Mouse (Mus musculus) kidney, embryonic 14.5 days (tissue): ENCODE measurements around the gene Eif3b. TPM values are rescaled to one million over a fixed set of nuclear protein-coding genes. Genes with fewer than 3 reads are reported as not detected.

Experiments used
- ATAC-seq: fragments of 200-750 bp; cut with Nextera tagmentation; 2 replicates; pipeline ENCODE4 v1.8.0; 2017; ENCODE audit warnings: moderate number of reproducible peaks, mild to moderate bottlenecking, moderate TSS enrichment, moderate library complexity; ENCODE audit not compliant: low FRiP score, low TSS enrichment
- H3K27ac ChIP-seq: fragments of 300-500 bp; sonication (generic); 2 replicates; pipeline ENCODE4 v1.5.1; 2014; ENCODE audit warnings: low read depth, mild to moderate bottlenecking, low read length, moderate library complexity, mixed read lengths
- H3K27me3 ChIP-seq: fragments of 300-500 bp; sonication (generic); 2 replicates; pipeline ENCODE4 v1.6.1; 2014; ENCODE audit warnings: mild to moderate bottlenecking, low read length; ENCODE audit not compliant: control insufficient read depth, insufficient read depth
- H3K36me3 ChIP-seq: fragments of 300-500 bp; sonication (generic); 2 replicates; pipeline ENCODE4 v1.6.1; 2014; ENCODE audit warnings: low read length, mixed read lengths; ENCODE audit not compliant: control insufficient read depth, insufficient read depth
- H3K4me1 ChIP-seq: fragments of 300-500 bp; sonication (generic); 2 replicates; pipeline ENCODE4 v1.6.1; 2014; ENCODE audit warnings: low read length, mixed read lengths; ENCODE audit not compliant: control insufficient read depth, insufficient read depth
- H3K4me2 ChIP-seq: fragments of 300-500 bp; sonication (generic); replicated peaks from 2 replicates; pipeline ENCODE4 v1.6.1; 2014; ENCODE audit warnings: low read depth, mild to moderate bottlenecking, low read length
- H3K4me3 ChIP-seq: fragments of 300-500 bp; sonication (generic); 2 replicates; pipeline ENCODE4 v1.5.1; 2014; ENCODE audit warnings: mild to moderate bottlenecking, low read length
- H3K9ac ChIP-seq: fragments of 300-500 bp; sonication (generic); 2 replicates; pipeline ENCODE4 v1.6.1; 2014; ENCODE audit warnings: low read depth, mild to moderate bottlenecking, low read length, moderate library complexity
- H3K9me3 ChIP-seq: fragments of 300-500 bp; sonication (generic); 2 replicates; pipeline ENCODE4 v1.6.1; 2016; ENCODE audit warnings: low read length; ENCODE audit not compliant: control insufficient read depth
- WGBS: fragments of 180-500 bp; shearing (Covaris S2); extraction: QIAGEN DNeasy Blood & Tissue Kit; methylation state at CpG from one replicate; pipeline ENCODE4 v1.1.7; 2014; 5-methylcytosine and 5-hydroxymethylcytosine counted together
- polyA plus RNA-seq: library from polyadenylated mRNA; unstranded; fragments of >200 nt; fragmentation: Nextera tagmentation; extraction: Ambion mirVana; gene quantifications from 2 replicates; pipeline ENCODE4 v1.2.1, GENCODE M21; 2014

Gene Eif3b
- polyA plus RNA-seq = 139 and 188 TPM in 2 replicates

DNA sequence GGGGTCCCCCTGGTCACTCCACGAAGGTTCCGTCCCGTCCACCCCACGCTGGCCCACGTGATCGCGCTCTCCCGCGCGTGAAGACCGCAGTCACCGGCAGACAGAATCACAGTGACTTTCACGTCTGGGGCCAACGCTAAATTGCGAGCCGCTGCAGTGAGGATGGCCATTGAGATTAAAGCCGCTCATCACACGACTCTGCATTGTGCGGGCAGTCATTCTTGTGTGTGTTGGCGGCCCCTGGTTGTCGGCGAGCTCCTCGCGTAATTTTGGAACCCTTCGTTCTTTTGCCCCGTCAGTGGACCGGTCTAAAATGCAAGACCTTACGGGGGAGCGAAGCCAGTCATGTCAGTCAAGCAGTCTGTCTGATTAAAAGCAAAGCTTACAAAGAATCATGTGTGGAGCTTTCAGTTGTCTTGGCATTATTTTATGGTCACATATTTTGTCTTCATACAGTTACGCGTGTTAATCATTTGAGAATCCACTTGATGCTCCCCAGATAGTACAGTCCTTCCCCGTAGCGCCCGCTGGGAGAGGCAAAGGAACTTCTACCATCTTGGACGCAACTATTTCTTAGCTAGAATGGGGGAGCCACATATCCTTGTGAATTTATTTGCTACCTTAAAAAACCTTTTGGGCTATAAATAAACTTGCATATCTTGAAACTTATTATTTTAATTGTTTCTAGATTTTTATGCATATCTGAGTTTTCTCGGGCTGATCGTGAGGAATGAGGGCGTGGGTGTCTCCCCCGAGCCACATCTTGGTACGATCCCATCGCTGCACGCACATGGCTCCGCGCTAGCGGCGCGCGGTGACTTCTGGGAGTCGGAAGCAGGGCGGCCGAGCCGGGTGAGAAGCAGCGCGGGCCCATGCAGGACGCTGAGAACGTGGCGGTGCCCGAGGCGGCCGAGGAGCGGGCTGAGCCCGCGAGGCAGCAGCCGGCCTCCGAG, at the start of gene Eif3b:
Gene Eif3b, plus strand, starts transcription at position 840 of the 953 bp plus-strand sequence.
- Histone ChIP-seq H3K36me3 (peaks cover 6% of the 10 kb centered on the region; the same call in 1 of the 2 replicates), H3K27ac (peak within 1 kb of the TSS; percentile 85), H3K4me1 (peaks cover 8% of the 10 kb centered on the region), H3K9ac (peak within 1 kb of the TSS; percentile 97), H3K9me3 (no peaks in the 10 kb centered on the region), H3K4me3 (peak within 1 kb of the TSS; percentile 97), H3K4me2 (peak within 1 kb of the TSS; percentile 83), H3K27me3 (no peaks in the 10 kb centered on the region)
- ATAC-seq = peak; percentile 92
- WGBS = under 1% methylated on average over 62 of the region's 65 CpGs

DNA sequence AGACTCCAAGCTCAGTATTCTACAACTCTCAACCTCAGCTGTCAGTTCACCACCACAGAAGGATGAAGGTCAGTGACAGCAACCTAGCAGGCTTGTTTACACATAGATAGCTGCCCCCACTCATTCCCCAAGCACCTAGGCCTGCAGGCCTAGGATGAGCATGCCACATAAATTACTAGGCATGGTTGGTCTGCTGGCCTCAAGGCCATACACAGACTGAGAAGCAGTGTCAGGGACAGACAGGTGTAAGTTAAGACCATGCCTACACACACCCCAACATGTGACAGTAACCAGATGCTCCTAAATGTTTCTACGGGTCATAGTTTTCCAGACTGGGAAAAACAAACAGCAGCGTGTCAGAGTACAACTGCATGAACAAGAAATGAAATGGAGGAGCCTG, 49.7 kb upstream of the Eif3b start:
- no peaks in the 10 kb centered on the region for H3K9me3 ChIP-seq
- H3K27me3 ChIP-seq = no peaks in the 10 kb centered on the region
- no peaks in the 10 kb centered on the region for H3K36me3 ChIP-seq
- no peak overlapping the region for H3K4me2 ChIP-seq
- H3K9ac ChIP-seq = no peak overlapping the region
- 48% methylated on average over 2 of the region's 2 CpGs for WGBS
- H3K4me3 ChIP-seq = no peak overlapping the region
- peaks cover 17% of the 10 kb centered on the region; the same call in 1 of the 2 replicates for H3K4me1 ChIP-seq
- ATAC-seq = peak; percentile 59
- H3K27ac ChIP-seq = peak overlapping the region; percentile 32; the same call in 1 of the 2 replicates

DNA sequence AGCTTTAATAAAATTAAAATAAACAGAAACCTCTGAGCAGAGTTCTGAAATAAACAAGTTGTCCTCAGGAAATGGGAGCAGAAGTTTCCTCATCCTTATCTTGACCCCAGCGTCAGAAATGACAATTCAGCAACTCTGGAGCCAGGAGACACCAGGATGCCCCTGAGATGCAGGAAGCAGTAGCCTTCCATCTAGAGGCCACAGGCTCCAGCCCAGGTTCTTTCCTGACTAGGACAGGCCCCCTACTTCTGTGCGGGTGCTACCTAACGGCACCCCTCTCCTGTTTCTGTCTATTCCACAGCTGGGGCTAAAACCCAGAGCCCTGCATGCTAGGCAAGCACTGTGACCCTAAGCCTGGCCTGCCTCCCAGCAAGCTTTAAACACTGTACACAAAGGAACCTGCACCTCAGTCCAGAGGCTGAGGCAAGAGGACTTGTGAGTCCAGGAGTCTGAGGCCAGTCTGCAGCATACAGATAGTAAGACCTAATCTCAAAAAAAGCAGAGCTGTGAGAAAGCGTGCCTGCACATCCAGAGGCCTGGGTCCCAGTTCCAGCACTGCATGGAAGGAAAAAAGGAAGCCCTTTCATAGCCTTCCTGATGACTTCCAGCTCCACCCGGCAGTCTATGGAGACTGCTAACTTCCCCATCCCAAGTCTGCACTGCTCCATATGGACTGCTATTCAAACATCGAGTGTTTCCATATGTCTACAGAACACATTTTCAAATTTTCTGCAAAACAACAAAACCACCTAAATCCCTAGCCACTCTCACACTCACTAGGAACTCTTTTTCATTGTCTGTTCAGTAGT, 48.5 kb upstream of the Eif3b start:
- Histone ChIP-seq H3K4me1 (peaks cover 17% of the 10 kb centered on the region; the same call in 1 of the 2 replicates), H3K27me3 (no peaks in the 10 kb centered on the region), H3K4me2 (no peak overlapping the region), H3K9me3 (no peaks in the 10 kb centered on the region), H3K27ac (no peak overlapping the region), H3K4me3 (no peak overlapping the region), H3K9ac (no peak overlapping the region), H3K36me3 (no peaks in the 10 kb centered on the region)
- ATAC-seq = no peak
- 70% methylated on average over 6 of the region's 6 CpGs for WGBS

DNA sequence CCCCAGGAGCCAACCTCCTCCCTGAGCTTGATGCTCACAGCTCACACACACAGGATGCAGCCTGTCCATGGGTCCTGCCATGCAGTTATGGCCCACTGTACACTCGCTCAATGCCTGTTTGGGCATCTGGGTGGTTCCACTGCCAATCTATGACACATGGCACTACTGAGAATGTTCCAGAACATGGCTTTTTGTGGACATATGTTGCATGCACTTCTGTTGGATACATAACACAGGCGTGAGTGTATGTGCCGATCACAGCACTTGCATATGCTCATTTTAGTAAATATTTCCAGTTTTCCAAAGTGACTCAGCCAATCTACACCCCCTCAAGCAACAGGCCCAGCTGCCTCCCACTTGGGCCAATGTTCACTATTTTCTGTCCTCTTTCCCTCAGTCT, 47.5 kb upstream of the Eif3b start:
- H3K27me3 ChIP-seq = no peaks in the 10 kb centered on the region
- H3K4me2 ChIP-seq = no peak overlapping the region
- no peak for ATAC-seq
- 93% methylated on average over 3 of the region's 3 CpGs for WGBS
- no peak overlapping the region for H3K4me3 ChIP-seq
- H3K36me3 ChIP-seq = no peaks in the 10 kb centered on the region
- H3K27ac ChIP-seq = no peak overlapping the region
- H3K9ac ChIP-seq = no peak overlapping the region
- peaks cover 17% of the 10 kb centered on the region; the same call in 1 of the 2 replicates for H3K4me1 ChIP-seq
- no peaks in the 10 kb centered on the region for H3K9me3 ChIP-seq

DNA sequence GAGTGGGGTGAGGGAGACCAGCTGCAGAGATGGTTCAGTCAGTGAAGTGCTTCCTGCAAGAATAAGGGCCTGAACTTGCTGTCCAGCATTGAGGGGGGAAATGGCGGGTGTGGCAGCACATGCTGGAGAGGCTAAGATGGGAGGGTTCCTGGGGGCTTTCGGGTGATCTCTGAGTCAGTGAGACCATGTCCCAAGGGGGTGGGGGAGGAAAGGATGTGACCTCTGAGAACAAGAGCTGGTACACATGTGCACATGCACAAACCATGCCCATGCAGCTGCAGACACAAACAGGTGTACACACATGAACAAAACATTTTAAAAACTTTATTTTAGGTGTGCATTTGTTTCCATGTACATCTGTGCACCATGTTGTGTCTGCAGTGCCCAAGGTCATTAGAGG, 45.4 kb upstream of the Eif3b start:
- Histone ChIP-seq H3K4me1 (peaks cover 17% of the 10 kb centered on the region; the same call in 1 of the 2 replicates), H3K4me3 (no peak overlapping the region), H3K27ac (no peak overlapping the region), H3K9ac (no peak overlapping the region), H3K9me3 (no peaks in the 10 kb centered on the region), H3K4me2 (no peak overlapping the region), H3K36me3 (no peaks in the 10 kb centered on the region), H3K27me3 (no peaks in the 10 kb centered on the region)
- no peak for ATAC-seq
- 51% methylated on average over 2 of the region's 2 CpGs for WGBS

DNA sequence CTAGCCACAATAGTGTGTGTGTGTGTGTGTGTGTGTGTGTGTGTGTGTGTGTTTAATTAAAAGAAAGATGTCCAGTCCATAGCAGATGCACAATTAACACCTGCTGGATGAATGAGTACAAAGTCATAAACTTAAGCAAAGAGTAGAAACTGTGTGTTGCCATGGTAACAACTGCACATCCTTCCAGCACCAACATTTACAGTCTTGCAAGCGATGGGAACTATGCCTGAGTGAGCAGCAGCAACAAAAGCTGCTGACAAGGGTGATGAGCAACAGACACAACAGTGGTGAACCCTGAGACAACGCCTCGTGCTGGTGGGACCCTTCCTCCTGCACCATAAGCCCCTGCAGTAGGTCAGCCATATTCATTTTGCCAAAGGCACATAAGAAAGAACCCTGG, 44.9 kb upstream of the Eif3b start:
- H3K27me3 ChIP-seq = no peaks in the 10 kb centered on the region
- H3K36me3 ChIP-seq = no peaks in the 10 kb centered on the region
- H3K27ac ChIP-seq = no peak overlapping the region
- ATAC-seq = no peak
- no peak overlapping the region for H3K4me3 ChIP-seq
- 13% methylated on average over 3 of the region's 3 CpGs for WGBS
- no peak overlapping the region for H3K9ac ChIP-seq
- no peak overlapping the region for H3K4me2 ChIP-seq
- no peaks in the 10 kb centered on the region for H3K9me3 ChIP-seq
- peaks cover 17% of the 10 kb centered on the region; the same call in 1 of the 2 replicates for H3K4me1 ChIP-seq

DNA sequence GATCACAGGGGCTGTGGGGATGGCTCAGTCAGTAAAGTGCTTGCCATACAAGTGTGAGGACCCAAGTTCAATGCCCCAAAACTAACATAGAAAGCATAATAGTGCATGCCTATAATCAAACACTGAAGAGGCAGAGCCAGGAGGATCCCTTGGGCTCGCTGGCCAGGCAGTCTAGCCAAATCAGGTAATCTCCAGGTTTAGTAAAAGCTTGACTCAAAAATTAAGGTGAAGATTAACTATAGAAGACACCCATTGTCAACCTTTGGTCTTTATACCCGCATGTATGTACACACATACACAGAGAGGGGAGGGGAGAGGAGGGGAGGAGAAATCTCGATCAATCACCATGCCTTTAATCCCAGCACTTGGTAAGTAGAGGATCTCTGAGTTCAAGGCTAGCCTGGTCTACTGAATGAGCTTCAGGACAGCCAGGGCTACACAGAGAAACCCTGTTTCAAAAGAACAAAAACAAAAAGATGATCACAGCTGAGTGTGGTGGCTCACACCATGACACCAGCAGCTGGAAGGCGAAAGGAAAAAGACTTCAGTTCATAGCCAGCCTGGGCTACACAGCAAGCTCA, 43.8 kb upstream of the Eif3b start:
- H3K27ac ChIP-seq = no peak overlapping the region
- no peaks in the 10 kb centered on the region for H3K9me3 ChIP-seq
- no peak overlapping the region for H3K9ac ChIP-seq
- no peak overlapping the region for H3K4me2 ChIP-seq
- WGBS = 86% methylated on average over 4 of the region's 4 CpGs
- H3K4me3 ChIP-seq = no peak overlapping the region
- ATAC-seq = no peak
- H3K36me3 ChIP-seq = no peaks in the 10 kb centered on the region
- 0 out of 2 replicates have a peak, but pooled peaks cover 8% of the 10 kb centered on the region for H3K4me1 ChIP-seq
- no peaks in the 10 kb centered on the region for H3K27me3 ChIP-seq

DNA sequence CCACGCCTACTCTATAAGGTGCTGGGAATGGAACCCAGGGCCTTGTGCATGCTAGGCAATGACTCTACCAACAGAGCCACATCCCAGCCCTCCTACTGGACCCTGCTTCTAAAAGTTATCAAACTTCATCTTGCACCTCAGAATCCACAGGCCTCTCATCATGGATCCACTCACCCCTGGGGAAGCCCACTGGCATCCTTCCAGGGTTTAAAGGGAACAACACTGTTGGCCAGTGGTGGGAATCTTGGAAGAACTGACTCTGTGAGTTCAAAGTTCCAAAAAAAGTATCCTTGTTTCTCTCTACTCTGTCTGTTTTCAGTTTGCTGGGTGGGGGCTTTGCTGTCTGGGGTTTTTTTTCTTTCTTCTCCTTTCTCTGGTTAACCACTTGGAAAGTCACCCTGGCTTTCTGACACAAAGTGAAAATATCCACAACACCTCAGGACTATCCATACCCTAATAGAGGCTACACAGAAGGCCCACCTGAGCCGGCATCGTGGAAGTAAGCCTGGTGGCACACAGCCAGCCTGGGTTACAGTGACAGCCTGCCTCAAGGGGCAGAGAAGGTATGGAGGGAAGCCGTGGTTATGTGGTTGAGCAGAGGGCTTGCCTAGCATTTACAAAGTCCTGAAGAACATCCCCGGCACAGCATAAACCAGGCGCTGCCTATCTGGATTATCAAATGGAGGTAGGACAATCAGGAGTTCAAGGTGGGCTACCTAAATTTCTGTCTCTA, 40.8 kb upstream of the Eif3b start:
- Histone ChIP-seq H3K9ac (no peak overlapping the region), H3K9me3 (no peaks in the 10 kb centered on the region), H3K36me3 (no peaks in the 10 kb centered on the region), H3K4me3 (no peak overlapping the region), H3K4me2 (no peak overlapping the region), H3K27me3 (no peaks in the 10 kb centered on the region), H3K27ac (no peak overlapping the region), H3K4me1 (peaks cover 10% of the 10 kb centered on the region)
- ATAC-seq = no peak
- WGBS = 89% methylated on average over 6 of the region's 6 CpGs
